Mouse (Mus musculus): ENCODE measurements around the gene Ankrd34c. TPM values are rescaled to one million over a fixed set of nuclear protein-coding genes. Genes with fewer than 3 reads are reported as not detected.
A peak's percentile ranks its signal among the peaks of the same experiment; 100 is the strongest.

Ankrd34c gene
- polyA plus RNA-seq, 1 experiment from 2014 or later: not detected

DNA sequence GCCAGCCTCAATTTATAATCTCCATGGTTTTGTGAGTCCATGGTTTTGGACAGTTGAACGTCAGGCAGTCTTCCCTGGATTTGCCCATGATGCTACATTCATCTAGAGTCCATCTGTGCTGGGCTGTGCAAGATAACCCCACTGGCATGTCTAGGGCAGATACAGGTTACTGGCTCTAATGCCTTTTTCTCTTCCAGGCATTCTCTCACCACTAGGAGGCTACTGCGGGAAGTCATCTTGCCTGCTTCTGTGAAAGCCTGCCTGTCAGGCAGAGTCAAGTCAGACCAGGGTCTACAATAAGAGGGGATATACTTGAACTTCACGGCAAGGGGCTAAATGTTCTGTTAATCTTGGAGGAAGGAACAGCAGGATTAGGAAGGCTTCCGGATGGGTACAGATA is 31.4 kb downstream of the Ankrd34c start:
- Histone ChIP-seq H3K27ac (no peak overlapping the region), H3K27me3 (no peaks in the 10 kb centered on the region), H3K9ac (no peak overlapping the region), H3K4me3 (no peak overlapping the region), H3K4me1 (replicated peaks) (no peaks in the 10 kb centered on the region), H3K4me2 (no peak overlapping the region), H3K9me3 (replicated peaks) (no peaks in the 10 kb centered on the region), H3K36me3 (no peaks in the 10 kb centered on the region; the same call in 1 of the 2 replicates)
- ATAC-seq (replicated peaks; ENCODE audit: insufficient number of reproducible peaks, insufficient read depth, low FRiP score, low read depth): no peak
- 22% methylated on average over 4 of the region's 4 CpGs for WGBS

DNA sequence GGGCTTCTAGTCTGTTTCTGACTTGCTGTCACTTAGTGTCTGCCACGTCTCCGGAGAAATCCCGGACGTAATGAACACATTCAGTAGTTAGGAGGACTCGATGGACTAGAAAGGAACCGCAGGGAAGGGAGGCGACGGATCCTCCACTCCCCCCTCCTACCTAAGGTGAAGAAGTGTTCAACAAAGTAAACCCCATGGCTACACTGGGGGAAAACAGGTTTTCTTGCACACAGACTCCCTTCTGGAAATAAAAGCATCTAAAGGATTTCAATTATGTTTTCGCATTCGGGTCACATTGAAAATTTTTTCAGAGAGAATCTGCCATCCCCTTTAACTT is 33.1 kb downstream of the Ankrd34c start:
- peak; percentile 28 for ATAC-seq (replicated peaks; ENCODE audit: insufficient number of reproducible peaks, insufficient read depth, low FRiP score, low read depth)
- Histone ChIP-seq H3K4me1 (replicated peaks) (no peaks in the 10 kb centered on the region), H3K36me3 (peaks cover 8% of the 10 kb centered on the region; the same call in 1 of the 2 replicates), H3K27ac (peak overlapping the region; percentile 83), H3K27me3 (no peaks in the 10 kb centered on the region), H3K9me3 (replicated peaks) (no peaks in the 10 kb centered on the region), H3K4me3 (peak overlapping the region; percentile 61), H3K9ac (peak overlapping the region; percentile 71), H3K4me2 (peak overlapping the region; percentile 95)
- WGBS: 10% methylated on average over 10 of the region's 10 CpGs

DNA sequence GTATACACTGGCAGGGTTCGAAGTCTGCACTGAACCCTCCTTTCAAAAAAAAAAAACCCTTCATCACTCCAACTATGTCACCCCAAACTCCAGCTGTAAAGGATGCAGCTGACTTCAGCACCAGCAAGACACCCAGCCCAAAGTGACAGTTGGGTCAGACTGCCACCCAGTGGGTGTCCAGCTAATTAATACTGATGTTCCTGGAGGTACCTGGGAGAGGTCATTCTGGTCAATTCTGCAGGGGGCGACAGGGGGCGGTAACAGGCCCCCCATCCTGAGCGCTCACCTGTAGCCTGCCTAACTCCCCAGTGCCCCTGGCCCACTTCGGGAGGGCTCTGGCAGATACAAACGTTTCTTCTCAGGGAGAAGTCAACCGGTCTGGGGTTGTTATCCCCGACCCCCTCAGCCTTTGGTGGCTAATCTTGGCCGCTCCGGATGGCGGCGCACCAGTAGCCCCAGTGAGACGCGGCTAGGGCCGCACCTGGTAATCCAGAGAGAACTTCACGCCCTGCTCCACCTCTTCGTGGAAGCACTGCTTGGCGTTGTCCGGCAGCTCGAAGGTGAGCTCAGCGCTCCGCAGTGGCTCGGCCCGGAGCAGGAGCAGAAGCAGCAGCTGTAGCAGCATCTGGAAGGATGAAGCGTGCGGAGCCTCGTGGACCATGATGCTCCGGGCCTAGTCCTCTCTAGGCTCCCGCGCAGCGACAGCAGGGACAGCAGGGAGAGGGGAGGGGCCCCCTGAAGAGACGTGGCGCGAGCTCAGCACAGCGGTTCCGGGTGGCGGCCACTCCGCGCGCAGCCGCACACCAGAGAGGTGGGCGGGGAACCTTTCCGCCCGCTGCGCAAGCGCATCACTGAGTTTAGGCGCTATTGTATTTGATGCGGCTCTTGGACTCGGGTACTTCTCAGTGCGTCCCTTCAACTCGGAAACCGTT is 33.7 kb downstream of the Ankrd34c start, which contains the start of gene Tmed3:
Tmed3 (minus strand) TSS at position 804 of the 932 bp plus-strand sequence.
- peak within 1 kb of the TSS; percentile 95 for H3K4me2 ChIP-seq
- H3K4me3 ChIP-seq: peak within 1 kb of the TSS; percentile 61
- peaks cover 14% of the 10 kb centered on the region; the same call in 1 of the 2 replicates for H3K36me3 ChIP-seq
- H3K4me1 ChIP-seq (replicated peaks): no peaks in the 10 kb centered on the region
- peak; percentile 99 for ATAC-seq (replicated peaks; ENCODE audit: insufficient number of reproducible peaks, insufficient read depth, low FRiP score, low read depth)
- H3K27ac ChIP-seq: peak within 1 kb of the TSS; percentile 83
- WGBS: 2% methylated on average over 52 of the region's 52 CpGs
- no peaks in the 10 kb centered on the region for H3K9me3 ChIP-seq (replicated peaks)
- H3K9ac ChIP-seq: peak within 1 kb of the TSS; percentile 71
- H3K27me3 ChIP-seq: no peaks in the 10 kb centered on the region

DNA sequence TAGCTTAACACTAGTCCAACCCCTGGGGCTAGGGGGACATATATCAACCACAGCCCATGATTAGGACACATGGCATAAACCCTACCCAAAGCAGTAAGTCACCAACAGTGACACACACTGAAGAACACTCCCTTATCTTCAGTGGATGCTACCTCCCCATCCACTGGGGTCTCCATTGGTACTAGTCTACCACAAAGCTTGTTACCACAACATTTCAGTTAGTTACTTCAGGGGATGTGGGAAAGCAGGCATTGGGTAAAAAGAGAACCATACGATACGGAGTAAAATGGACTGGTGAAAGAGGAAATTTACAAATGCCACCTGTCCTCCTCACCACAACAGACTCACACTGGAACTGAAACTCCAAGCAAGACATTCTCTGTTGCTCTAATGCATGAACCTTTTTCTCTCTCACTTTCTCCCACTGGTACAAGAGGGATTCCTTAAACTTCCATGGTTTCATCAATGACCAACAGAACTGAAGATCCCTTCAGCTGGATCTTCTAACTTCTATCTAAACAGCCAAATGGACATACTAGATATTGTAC is 37.3 kb downstream of the Ankrd34c start:
- Histone ChIP-seq H3K27me3 (no peaks in the 10 kb centered on the region), H3K4me3 (no peak overlapping the region), H3K4me1 (replicated peaks) (no peaks in the 10 kb centered on the region), H3K9me3 (replicated peaks) (no peaks in the 10 kb centered on the region), H3K27ac (no peak overlapping the region), H3K36me3 (peaks cover 23% of the 10 kb centered on the region; the same call in 1 of the 2 replicates), H3K4me2 (no peak overlapping the region), H3K9ac (no peak overlapping the region)
- WGBS: 87% methylated on average over 2 of the region's 2 CpGs
- ATAC-seq (replicated peaks; ENCODE audit: insufficient number of reproducible peaks, insufficient read depth, low FRiP score, low read depth): no peak

DNA sequence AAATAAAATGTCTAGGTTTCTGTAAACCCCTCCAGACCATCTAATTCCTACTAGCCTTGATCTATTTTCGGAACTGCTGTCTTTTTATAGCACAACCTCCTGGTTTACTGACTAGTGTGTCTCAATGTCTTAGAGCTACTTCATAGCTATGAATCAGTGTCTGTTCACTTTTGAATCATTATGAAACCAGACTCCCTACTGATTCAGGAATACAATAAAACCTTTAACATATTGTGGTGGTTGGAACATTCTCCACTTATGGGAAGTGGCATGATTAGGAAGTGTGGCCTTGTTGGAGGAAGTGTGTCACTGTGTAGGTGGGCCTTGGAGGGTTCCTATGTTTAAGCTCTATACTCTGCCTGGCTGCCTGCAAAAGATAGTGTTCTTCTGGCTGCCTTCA is 43.1 kb downstream of the Ankrd34c start:
- 76% methylated on average over 1 of the region's 1 CpGs for WGBS
- H3K36me3 ChIP-seq: peaks cover 15% of the 10 kb centered on the region; the same call in 1 of the 2 replicates
- H3K27me3 ChIP-seq: no peaks in the 10 kb centered on the region
- H3K9me3 ChIP-seq (replicated peaks): no peaks in the 10 kb centered on the region
- no peak overlapping the region for H3K4me3 ChIP-seq
- no peak overlapping the region for H3K4me2 ChIP-seq
- no peak overlapping the region for H3K9ac ChIP-seq
- no peak for ATAC-seq (replicated peaks; ENCODE audit: insufficient number of reproducible peaks, insufficient read depth, low FRiP score, low read depth)
- no peak overlapping the region for H3K27ac ChIP-seq
- H3K4me1 ChIP-seq (replicated peaks): no peaks in the 10 kb centered on the region

DNA sequence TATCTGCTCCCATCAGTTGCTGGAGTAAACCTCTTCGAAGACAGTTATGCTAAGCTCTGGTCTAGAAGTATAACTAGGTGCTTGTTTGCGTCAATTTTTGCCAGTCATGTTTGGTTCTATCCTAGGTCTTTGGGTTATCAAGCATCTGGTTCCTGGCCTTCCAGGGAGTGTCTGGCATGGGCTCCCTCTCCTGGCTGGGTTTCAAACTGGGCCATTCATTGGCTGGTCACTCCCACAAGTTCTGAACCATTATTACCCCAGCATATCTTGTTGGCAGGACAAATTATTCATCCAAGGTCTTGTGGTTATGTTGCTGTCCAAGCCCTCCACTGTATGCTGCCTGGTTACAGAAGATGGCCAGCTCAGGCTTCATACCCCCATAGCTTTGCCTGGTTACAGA is 44.6 kb downstream of the Ankrd34c start:
- Histone ChIP-seq H3K4me2 (no peak overlapping the region), H3K9me3 (replicated peaks) (no peaks in the 10 kb centered on the region), H3K27me3 (no peaks in the 10 kb centered on the region), H3K9ac (no peak overlapping the region), H3K4me3 (no peak overlapping the region), H3K27ac (no peak overlapping the region), H3K36me3 (peaks cover 1% of the 10 kb centered on the region; the same call in 1 of the 2 replicates), H3K4me1 (replicated peaks) (no peaks in the 10 kb centered on the region)
- ATAC-seq (replicated peaks; ENCODE audit: insufficient number of reproducible peaks, insufficient read depth, low FRiP score, low read depth): no peak
- WGBS: 77% methylated on average over 2 of the region's 2 CpGs

DNA sequence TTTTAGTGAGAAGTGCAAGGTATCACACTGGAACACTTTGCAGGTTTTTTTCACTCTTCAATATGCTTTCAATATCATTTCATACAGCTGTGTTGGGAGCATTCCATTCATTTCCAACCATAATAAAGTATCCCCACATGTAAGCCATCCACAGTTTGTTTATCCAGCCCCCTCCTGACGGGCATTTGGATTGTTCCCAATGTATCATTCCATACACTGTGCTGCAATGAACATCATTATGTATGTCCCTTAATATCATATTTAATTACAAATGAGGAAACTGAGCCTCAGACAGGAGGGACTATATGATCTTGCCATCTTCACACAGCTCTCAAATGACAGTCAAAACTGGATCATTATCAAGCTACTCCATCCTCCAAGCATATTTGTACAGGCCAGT is 49.1 kb downstream of the Ankrd34c start:
- no peaks in the 10 kb centered on the region for H3K27me3 ChIP-seq
- no peak overlapping the region for H3K9ac ChIP-seq
- H3K4me2 ChIP-seq: no peak overlapping the region
- H3K4me1 ChIP-seq (replicated peaks): no peaks in the 10 kb centered on the region
- no peak for ATAC-seq (replicated peaks; ENCODE audit: insufficient number of reproducible peaks, insufficient read depth, low FRiP score, low read depth)
- H3K27ac ChIP-seq: no peak overlapping the region
- H3K9me3 ChIP-seq (replicated peaks): no peaks in the 10 kb centered on the region
- no peaks in the 10 kb centered on the region for H3K36me3 ChIP-seq
- no peak overlapping the region for H3K4me3 ChIP-seq
- 47% methylated on average over 1 of the region's 1 CpGs for WGBS

DNA sequence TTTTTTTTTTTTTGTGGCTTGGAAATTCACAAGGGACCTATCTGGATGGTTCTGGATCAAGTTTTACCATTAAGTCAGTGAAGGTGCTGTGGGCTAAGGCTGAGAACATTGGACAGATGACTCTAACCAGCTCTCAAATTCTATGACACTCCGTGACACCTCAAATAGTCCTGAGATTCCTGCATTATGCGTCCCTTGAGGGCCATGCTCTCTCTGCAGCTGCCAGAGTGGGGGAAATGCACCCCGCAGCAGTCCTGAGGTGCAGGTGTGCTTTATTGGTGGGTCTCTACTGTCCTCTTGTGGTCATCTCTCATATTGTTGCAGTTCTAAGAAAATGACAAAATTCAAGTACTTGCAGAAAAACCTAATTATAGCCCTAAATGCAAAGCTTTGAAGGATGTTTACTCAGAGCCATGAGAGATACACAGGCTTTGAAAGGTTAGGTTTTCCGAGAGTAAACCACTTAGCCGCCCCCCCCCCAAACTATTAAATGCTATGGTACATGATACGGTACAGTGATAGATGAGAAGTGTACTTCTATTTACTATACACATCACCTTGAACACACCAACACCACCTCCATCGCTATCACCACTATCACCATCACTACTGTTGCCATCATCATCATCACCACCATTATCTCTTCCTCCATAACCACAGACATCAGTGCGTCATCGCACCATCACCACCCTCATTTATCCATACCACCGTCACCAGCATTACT is 50.6 kb downstream of the Ankrd34c start:
- no peak overlapping the region for H3K9ac ChIP-seq
- no peaks in the 10 kb centered on the region for H3K36me3 ChIP-seq
- no peak overlapping the region for H3K27ac ChIP-seq
- WGBS: 56% methylated on average over 10 of the region's 10 CpGs
- no peak overlapping the region for H3K4me3 ChIP-seq
- H3K9me3 ChIP-seq (replicated peaks): no peaks in the 10 kb centered on the region
- H3K4me1 ChIP-seq (replicated peaks): no peaks in the 10 kb centered on the region
- no peak for ATAC-seq (replicated peaks; ENCODE audit: insufficient number of reproducible peaks, insufficient read depth, low FRiP score, low read depth)
- H3K4me2 ChIP-seq: no peak overlapping the region
- no peaks in the 10 kb centered on the region for H3K27me3 ChIP-seq

DNA sequence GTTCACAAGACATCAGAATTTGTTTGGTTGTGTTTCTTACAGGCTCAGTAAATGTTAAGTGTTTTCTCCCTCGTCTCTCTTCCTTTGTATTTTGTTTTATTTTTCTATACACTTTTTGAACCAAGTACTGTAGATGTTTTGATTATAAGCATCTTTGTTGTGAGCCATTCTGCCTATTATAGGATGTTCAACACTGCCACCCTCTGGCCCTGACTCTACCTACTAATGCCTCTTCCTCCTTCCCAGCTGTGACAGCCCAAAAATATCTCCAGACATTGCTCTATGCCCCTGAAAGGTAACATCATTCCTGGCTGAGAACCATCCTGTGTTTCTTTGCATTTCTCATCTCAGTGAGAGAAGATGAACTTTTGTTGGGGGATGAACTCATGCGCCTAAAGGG is 52.0 kb downstream of the Ankrd34c start:
- Histone ChIP-seq H3K27ac (no peak overlapping the region), H3K9me3 (replicated peaks) (no peaks in the 10 kb centered on the region), H3K4me2 (no peak overlapping the region), H3K4me3 (no peak overlapping the region), H3K9ac (no peak overlapping the region), H3K27me3 (no peaks in the 10 kb centered on the region), H3K36me3 (no peaks in the 10 kb centered on the region), H3K4me1 (replicated peaks) (no peaks in the 10 kb centered on the region)
- 55% methylated on average over 2 of the region's 2 CpGs for WGBS
- no peak for ATAC-seq (replicated peaks; ENCODE audit: insufficient number of reproducible peaks, insufficient read depth, low FRiP score, low read depth)

DNA sequence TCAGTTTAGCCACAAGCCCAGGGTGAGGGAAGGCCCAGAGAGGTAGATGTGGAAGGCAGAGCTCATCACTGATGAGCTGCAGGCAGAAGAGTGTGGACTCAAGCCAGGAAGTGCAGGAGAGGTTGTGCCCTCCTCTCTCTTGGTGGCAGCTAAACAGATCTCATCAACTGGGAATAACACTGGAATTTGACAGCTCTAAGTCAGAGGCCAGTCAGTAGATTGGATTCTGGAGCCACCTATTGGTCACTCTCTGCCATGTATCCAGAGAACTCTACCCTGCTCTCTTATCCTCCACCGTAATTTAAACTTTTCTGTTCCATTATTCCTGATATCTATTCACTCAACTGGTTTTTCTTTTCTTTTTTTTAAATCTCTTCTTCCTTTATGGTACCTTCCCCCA is 59.3 kb downstream of the Ankrd34c start:
- H3K9me3 ChIP-seq (replicated peaks): no peaks in the 10 kb centered on the region
- no peaks in the 10 kb centered on the region for H3K27me3 ChIP-seq
- 47% methylated on average over 1 of the region's 1 CpGs for WGBS
- H3K27ac ChIP-seq: no peak overlapping the region
- no peak overlapping the region for H3K4me2 ChIP-seq
- ATAC-seq (replicated peaks; ENCODE audit: insufficient number of reproducible peaks, insufficient read depth, low FRiP score, low read depth): 0 out of 2 replicates have a peak, but pooled peaks have one; percentile 2
- H3K4me3 ChIP-seq: no peak overlapping the region
- H3K36me3 ChIP-seq: no peaks in the 10 kb centered on the region
- no peak overlapping the region for H3K9ac ChIP-seq
- no peaks in the 10 kb centered on the region for H3K4me1 ChIP-seq (replicated peaks)

Measured in heart, embryonic 15.5 days (tissue).